Mouse (Mus musculus): ENCODE measurements around the gene Eftud2.

- TF ChIP-seq POLR2A (IDR thresholded peaks at IDR 0.05; ENCODE audit: borderline replicate concordance, extremely low read depth, low read depth, low read length) (no peak), CTCF (IDR thresholded peaks at IDR 0.05; ENCODE audit: insufficient read depth, low read length) (no peak)
These were observed 7.3 kb upstream of the Eftud2 start for GRCm38 (mm10) chr11:102888135-102888534.

Measured in lung, adult 2 months (tissue).